Mouse (Mus musculus) cerebellum, adult 9-10 months (tissue): ENCODE data around the gene Igf1r.

Experiments
- DNase-seq: peaks from one replicate; pipeline ENCODE4 v3.0.0; 2022

The Igf1r gene

DNA sequence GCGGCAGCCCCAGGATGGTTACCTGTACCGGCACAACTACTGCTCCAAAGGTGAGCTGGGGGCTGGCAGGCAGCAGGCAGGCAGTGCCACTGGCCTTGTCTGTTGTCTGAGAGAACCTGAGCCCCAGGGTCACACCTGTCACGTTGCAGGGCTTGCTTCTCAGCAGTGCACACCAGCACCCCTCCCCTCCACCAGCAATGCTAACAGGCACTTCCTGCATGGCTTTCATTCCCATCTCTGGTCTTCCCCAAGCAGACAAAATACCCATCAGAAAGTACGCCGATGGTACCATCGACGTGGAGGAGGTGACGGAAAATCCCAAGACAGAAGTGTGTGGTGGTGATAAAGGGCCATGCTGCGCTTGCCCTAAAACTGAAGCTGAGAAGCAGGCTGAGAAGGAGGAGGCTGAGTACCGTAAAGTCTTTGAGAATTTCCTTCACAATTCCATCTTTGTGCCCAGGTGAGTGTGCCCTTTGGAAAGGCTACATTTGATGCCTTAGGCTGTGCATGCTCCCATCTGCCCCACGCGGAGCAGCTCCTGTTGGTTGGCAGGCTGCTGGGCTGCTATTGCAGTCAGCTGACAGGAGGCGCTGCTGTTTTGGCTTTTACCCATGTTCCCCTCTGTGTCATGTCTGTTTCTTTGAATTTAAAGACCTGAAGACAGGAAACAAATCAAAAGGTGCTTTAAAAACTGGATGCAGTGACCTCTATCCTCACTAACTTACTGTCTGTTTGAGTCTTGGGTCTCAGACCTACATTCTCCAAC, 237.2 kb downstream of the Igf1r start:
- peak; percentile 23 for DNase-seq

DNA sequence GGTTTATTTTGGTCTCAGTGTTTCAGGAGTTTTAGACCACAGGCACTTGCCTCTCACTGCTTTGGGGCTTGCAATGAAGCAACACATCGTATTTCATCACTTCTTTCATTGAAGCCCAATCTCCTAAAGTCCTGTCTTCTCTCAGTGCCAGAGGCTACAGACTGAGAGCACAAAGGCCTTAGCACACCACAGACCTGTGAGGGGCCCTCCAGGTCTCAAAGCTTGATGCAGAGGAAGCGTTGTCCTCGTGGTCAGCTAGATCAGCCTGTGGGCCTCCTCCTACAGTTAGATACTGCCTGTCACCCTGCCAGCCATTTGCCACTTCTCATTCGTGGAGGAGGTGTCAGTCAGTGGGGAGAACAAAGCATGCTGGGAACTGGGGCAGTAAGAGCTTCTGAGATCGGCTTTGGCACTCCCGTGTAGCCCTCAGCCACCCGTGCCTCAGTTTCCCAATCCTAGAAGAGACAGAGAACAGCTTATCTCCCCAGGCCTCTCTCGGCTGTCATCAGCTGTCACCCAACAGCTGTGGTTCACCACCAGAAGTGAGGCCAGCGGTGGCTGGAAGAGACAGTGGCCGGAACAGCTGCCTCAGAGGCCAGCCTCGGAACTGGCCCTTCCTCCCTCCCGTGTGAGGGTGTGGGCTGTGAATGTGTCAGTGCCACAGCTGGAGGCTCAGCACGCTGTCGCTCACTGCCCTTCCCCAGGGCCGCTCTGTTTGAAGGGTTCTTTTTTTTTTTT, 241.5 kb downstream of the Igf1r start:
- no peak for DNase-seq

DNA sequence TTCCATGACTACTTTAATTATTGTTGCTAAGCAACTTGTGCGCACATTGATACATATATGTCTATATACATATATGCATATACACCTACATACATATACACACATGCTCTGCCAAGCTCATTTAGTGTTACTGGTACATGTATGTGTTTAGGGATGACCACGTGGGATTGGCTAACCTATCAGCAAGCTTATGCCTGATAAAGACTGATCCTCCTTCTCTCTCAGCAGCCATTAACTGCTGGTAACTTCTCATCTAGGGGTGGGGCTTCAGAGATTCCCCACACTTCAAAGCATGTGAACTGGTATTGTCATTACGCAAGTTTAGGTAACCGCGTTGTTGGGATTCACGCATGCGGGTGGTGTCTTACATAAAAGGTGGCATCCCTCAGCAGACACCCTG, 247.0 kb downstream of the Igf1r start:
- no peak for DNase-seq

DNA sequence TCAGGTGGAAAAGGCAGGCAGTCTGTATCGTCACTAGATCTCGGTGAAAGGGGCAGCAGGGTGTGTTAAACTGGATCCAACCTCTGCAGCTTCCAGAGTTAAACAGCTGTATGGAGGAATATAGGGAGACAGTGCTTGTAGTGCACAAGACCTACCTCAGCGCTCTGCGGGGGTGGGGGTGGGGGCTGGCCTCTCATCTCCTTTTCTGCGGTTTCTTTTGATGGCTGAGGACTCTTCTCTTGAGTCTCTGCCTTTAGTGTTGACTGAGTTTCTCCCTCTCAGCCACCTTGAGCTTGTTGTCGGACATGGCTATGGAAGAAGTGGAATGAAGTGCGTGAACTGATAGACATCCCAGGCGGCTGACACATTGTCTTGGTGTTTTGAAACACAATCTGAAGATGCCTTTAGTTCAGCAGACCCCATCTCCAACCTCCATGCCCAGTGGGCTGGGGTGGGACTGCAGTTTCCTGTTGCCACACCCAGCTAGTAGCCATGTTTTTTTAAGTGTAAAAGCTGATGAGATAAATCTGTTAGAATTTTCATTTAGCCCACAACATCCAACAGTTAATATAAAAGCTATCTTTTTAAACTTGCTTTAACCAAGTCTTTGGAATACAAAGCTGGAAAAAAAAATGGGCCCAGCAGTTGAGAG, 253.3 kb downstream of the Igf1r start:
- DNase-seq: no peak

DNA sequence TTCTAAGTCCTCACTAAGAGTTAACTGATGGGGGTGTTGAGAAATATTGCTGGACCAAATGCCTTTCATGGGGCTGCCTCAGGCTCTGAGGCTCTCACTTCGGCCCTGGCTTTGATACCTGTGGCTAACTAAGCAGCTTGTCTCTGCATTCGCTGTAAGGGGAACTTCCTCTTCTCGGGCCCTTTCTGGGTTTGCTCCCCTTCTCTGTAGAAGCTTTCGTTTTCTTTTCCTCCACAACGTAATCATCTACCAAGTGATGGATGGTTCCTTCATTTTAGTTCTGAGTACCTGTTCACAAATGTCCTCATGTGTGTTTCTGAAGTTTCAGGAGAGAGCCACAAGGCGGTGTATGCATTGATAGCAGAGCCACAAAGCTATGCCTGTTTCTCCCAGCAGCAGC, 256.4 kb downstream of the Igf1r start:
- DNase-seq: no peak

DNA sequence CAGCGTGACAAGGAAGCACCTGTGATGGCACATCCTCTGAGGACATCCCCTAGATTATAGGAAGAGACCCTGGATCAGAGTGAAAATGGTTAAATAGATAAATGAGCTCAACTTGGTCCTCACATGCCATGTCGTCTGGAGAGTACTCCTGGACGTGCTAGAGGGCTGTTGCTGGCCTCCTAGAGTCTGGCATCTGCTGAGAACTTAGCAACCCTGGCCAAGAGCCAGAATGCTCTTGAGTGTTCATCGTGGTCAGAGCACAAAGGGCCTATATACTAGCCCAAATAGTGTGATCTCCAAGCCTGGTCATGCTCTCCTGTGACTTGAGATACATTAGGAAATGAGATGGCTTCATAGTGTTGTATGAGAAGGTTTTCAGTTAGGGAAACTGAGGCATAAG, 257.8 kb downstream of the Igf1r start:
- DNase-seq: no peak

DNA sequence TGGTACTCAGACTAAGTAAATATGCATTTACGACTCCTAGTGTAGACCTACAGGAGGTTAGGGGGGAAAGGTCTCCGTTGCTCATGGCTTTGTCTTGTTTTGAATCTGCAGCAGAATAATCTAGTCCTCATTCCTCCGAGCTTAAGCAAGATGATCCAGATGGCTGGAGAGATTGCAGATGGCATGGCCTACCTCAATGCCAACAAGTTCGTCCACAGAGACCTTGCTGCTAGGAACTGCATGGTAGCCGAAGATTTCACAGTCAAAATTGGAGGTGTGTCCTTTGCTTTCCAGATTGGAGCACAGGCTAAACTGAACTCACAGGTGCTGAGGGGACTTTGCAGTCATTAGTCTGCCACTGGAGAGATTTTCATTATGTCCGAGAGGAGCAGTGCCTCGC, 259.3 kb downstream of the Igf1r start:
- peak; percentile 67 for DNase-seq

DNA sequence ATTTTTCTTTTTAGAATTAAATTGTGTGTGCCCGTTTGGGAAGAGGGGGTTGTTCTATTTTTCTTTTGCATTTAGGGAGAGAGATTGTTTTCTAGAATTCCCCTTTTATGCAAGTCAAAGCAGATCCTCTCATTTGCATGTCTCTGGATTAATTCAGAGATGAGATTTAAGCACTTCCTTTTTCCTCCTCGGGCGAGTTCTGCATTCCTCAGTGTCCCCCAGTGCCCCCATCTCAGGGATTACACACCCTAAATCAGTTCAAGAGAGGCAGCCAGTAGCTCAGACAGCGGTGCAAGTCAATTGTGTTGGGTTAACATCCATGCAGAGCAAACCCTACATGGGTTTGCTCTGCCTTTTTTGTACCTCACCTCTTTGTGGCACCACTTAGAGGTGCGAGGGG, 261.2 kb downstream of the Igf1r start:
- no peak for DNase-seq

DNA sequence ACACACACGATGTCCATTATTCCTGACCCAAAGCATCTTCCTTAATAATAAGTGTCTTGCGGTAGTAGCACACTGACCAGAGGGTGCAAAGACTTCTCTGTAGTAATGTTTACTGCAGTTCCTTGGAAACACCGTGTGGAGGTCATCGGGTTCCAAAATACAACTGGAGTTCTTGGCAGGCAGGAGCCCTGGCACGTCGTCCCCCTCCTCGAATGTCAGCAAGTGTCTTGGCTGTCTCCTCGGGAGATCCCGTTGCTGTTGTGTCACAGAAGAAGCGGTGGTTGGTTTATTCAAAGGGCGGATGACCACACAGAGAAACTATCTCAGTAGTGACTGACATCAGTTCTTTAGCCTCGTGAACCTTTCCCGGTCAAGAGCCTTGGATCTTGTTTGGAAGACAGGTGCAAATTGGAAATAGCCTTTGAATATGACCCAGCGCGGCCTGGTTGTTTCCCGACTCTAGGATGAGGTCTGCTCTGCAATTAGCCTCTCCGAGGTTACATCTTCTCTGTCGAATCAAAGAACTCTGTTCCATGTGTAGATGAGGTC, 263.0 kb downstream of the Igf1r start:
- DNase-seq: no peak

DNA sequence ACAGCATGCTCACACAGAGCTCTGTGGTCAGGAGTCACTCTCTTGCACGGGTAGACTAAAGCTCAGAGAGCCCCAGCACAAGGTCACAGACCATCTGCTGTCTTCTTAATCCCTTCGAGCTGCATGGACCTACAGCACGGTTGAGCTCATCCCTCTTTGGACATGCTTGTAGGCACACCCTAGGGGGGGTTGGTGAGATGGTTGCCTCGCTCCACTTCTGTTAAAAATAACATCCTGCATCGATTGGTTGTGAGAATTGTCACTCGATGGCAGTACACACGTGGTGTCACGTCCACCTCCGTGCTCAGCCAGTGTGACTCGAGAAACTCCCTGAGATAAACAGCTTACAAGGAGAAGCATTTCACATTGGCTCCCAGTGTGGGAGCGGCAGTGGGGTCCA, 266.3 kb downstream of the Igf1r start:
- no peak for DNase-seq

DNA sequence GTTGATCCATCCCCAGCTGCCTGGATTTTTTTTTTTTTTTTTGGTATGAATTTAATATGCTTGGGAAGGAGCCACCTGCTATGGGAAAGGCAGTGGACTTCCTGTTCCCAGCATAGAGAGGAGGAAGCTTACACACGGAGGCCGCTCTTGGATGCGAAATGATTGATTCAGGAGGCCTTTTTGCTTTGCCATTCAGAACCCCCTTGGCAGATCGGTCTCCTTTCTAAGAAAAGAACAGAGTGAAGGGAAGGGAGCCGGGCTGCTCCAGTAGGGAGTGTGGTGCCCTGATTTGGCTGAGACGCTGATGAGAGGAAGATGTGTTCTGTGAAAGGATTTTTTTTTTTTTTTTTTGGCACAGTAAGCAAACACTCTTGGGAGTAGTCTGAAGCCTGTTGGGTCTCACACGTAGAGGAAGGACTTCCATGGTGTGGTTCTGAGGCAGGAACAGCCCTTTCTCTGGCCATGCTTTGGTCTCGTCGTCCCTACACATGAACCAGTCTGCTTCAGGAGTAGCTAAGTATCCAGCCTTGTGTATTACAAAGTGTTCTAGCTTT, 269.1 kb downstream of the Igf1r start:
- no peak for DNase-seq

DNA sequence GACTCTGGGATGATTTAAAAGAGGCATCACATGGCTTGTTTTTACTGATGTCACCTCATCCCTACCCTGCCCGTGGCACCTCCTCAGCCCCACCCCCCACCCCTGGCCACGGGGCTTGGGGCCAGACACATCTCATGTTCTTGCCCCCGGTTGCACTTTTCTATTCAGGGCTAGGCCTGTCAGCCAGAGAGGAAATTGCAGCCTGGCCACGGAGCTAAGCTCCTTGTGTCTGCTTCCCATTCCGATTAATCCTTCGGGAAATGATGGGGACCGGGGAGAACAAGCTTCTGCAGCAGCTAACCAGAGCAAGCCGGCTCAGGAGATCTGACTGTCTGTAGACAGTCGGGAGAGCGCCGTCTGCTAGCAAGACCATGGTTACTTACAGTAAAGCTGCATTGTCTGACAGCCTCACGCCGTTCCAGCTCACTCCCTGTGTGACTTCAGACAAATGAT, 270.8 kb downstream of the Igf1r start:
- DNase-seq: no peak

DNA sequence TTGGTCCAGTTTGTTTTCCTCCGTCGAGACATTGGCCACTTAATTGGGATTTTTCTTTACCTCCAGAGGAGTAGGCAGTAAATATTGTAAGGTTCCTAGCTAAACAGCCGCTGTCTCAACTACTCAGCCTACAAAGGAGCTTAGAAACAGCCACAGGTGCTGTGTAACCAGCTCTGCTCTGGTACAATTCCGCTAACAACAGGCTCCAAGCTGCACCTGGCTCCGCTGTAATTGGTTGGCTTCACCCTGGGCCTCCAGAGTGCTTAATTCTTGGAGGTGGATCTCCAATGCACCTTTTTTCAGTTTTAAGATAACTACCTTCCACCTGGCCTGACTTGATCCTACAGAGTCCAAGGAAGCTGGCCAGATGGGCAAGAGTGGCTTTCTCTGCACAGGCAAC, 271.4 kb downstream of the Igf1r start:
- DNase-seq: no peak

DNA sequence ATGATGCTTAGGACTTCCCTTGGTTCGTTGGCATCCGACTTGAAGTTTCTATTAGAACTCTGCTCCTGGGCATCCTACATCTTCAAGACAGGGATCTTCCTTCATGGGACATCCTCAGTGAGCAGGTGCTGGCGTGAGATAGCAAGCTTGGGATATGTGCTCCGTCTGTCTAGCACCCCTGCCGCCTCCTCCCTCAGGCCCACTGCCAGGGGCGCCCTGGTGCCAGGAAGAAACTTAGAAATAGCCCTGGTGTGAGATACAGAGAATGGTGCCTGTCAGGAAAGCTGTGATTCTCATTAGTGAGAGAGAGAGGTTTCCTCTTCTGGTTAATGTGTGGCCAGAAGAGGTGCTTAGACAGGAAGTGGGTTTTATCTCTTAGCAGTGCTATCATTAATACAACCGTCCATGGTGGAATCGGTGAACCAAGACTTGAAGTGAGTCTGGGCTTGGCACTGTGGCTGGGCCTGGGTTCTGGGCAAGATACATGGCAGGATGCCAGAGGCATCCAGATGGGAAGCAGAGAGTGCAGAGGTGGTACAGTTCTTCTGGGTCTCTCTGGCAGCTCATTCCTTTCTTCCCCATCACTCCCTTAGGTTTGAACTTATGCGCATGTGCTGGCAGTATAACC, 272.9 kb downstream of the Igf1r start:
- DNase-seq: no peak

DNA sequence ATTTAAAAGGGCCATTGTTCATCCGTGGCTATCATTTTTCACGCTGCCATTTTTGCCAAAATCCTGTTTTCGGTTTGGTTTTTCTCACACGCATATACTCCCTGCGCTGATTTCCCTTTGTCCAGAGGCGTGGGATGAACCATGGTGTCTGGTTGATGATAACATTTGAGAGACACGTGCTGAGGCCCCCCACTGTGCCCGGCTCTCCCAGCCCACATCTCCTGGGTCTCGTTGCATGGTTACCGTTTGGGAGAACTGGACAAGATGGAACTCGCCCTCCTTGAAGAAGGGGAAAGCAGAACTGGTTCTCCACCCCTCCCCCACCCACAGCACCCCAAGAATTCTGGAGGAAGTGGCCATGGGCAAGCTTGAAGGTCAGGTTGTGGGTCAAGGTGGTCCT, 274.4 kb downstream of the Igf1r start:
- DNase-seq: no peak

DNA sequence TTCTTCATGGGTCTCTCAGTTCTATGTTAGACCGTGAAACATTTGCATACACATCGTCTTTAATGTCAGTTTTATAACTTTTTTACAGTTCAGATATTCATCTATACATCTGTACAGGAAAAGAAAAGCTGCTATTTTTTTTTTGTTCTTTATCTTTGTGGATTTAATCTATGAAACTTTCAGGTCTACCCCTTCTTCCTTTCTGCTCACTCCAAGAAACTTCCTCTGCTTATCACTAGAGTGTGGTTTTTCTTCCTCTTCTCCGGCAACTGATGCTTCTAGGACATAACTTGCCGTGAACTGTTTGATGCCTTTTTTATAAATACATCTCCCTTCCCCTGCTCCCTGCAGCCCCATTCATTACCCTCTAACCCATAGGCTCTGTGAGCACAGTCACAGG, 275.0 kb downstream of the Igf1r start:
- DNase-seq: no peak

DNA sequence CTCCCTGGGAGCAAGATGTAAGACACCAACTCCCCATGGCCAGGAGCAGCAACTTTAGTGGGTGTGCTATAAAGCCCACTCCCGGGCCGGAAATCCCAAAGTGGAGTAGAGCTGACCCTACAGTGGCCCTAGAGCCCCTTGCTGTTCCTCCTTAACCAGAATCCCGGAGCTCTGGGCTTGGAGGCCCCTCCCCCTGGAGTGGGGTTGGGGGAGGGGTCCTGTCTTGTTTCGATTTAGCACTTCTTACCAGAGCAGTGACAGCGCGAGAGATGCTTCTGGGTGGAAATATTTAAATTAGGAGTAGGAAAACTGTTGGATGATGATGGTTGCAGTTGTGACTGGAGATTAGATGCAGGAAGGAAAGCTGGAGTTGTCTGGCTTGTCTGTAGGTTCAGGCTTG, 275.9 kb downstream of the Igf1r start:
- no peak for DNase-seq

DNA sequence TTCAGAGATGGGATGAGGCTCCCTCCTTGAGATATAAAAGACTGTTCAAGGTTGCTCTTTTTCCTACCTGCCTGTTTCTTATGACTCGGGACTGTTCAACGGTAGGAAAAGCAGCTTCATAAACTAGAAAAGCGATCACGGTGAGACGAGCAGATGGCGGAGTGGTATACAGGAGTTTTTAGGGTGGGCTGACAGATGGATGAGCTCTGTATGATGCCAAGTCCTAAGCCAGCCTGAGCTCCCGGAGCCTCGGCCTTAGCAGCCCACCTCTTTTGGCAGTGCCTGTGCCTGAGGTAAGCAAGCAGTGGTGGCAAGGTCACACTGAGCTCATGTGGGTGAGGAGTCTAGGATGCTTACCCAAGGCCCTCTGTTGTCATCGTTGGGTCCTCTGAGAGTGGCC, 278.2 kb downstream of the Igf1r start:
- no peak for DNase-seq

DNA sequence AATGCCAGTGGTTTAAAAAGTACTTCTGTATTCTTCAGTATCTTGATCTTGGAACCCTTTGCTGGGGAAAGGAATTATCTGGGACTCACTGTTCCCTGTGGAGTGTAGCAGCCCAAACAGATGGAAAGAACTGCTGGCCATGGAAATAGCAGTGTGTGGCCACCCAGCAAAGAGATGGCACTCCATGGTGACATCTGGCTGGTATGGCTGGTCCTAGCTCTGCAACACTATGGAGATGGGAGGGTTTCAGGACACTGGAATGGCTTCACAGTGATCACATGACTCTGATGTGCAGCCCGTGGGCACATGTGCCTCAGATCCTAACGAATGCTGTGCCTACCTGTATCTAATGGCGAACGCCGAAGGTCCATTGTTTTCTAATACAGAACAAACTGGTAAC, 279.9 kb downstream of the Igf1r start:
- no peak for DNase-seq

DNA sequence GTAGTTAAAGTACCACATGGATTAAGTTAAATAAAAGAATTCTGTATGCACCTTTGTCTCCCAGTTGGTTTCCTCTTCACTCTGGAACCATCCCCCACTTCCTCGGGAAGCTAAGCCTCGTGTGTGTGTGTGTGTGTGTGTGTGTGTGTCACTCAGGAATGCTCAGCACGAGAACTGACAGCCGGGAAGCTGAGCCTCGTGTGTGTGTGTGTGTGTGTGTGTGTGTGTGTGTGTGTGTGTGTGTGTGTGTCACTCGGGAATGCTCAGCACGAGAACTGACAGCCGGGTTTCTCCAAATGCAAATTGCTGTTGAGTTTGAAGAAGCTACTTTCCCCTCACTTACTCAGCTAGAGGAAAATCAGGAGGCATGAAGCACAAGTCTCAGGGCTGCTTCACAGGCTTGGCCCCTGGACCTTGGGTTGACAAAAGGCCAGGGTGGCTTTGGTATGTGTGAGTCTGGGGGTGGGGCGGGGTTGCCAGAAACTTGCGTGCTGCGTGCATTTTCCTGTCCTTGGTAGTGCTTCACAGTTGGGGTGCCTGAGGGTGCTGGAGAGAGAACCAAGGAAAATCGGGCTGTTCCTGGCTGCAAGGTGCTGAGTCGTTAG, 281.1 kb downstream of the Igf1r start:
- no peak for DNase-seq

DNA sequence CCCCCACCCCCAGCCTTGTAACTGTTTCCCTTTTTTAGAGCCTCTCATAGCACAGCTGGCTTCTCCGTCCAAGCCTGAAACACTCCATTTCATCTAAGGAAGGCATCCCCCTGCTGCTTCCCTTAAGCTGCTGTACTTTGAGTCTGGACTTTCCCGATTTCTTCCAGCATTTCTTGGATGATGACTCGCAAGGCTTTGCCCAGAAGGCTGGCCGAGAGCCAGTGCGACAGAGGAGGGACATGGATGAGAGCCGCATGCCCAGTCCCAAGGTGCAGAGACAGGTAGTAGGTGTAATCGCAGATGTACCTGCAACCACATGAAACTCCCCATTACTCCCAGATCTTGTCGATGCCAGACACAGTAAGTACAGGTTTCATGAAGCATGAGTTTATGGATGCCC, 284.2 kb downstream of the Igf1r start:
- no peak for DNase-seq

DNA sequence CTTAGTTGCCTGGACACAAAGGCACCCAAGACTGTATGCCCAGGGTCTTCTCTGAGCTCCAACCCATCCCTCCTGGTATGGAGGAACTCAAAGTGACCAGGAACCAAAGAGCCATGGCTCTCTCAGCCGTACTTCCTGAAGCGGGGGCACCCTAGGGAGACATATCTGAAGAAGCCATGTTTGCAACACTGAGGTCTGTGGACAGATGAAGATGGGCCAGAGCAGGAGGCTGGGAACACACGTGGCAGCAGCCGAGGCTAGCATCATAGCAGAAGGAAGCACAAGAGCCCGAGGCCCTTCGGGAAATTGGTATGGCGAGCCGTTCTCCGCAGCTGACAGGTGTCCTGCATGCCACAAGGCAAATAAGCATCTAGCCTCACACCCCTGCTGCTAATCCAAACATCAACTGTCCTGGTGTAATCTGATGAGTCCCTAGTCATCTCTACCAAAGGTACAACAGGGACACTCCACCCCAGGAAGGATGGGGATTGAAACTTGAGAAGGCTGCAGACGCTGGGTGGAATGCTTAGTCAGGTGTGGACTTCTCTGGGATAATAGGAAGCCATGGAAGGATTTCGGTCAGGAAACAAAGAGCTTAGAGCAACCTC, 286.7 kb downstream of the Igf1r start:
- DNase-seq: no peak
